10 mouse cellular contexts compared by ENCODE assay signal in the genomic region with DNA sequence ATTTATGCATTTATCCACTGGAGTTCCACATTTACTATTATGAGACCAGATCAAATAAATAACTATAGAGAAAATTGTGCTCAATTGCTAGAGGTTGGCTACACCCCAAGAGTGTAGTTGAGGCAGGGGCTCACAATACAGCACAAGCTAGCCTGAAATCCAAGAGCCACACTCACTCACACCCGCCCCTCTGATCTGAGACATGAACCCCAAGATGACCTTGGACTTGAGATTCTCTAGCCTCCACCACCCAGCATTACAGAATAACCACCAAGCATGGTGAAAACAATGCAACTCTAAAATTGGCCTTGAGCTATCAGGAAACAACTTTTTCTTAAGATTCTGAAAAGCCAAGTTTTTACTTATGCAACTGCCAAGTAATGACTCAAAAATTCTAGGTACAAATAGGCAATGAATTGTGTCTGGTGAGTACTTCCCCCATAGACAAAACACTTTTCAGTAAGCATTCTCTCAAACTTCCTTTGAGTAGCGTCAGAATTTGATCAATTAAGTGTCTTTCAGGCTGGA. TPM values are rescaled to one million over a fixed set of nuclear protein-coding genes. Genes with fewer than 3 reads are reported as not detected.
DNase-seq lines count a peak whose midpoint lies in the region; ATAC-seq and TF ChIP-seq lines count a peak whose summit lies in the region.
"Had no signal": no experiment of that assay in that cellular context is flagged by ENCODE, and none has a peak within 500 bp of the region (broad histone marks: within the 10 kb centered on the region; RNA-seq: fewer than 3 reads in every experiment).

No protein-coding gene starts in this region.

- H3K9ac ChIP-seq in heart, embryonic 12.5 days = peak overlapping the region; percentile 97; the same call in 1 of the 2 replicates
- H3K9ac ChIP-seq in hindbrain, embryonic 13.5 days = peak overlapping the region; percentile 93
- peak overlapping the region; percentile 95; the same call in 1 of the 2 replicates for H3K9ac ChIP-seq in midbrain, embryonic 11.5 days (ENCODE audit: low read length)

- H3K27me3 ChIP-seq in heart, embryonic 12.5 days (replicated peaks) = no peaks in the 10 kb centered on the region
- peaks cover 7% of the 10 kb centered on the region for H3K27me3 ChIP-seq in G1E (ENCODE audit: insufficient read depth, low read length)
- peaks cover 3% of the 10 kb centered on the region; the same call in 1 of the 2 replicates for H3K27me3 ChIP-seq in hindbrain, embryonic 13.5 days
- H3K27me3 ChIP-seq in midbrain, embryonic 11.5 days (ENCODE audit: control insufficient read depth, insufficient read depth, low read length) = no peaks in the 10 kb centered on the region

- no peak overlapping the region for H3K27ac ChIP-seq in heart, embryonic 12.5 days (ENCODE audit: poor library complexity, severe bottlenecking)
- H3K27ac ChIP-seq in hindbrain, embryonic 13.5 days = no peak overlapping the region
- H3K27ac ChIP-seq in midbrain, embryonic 11.5 days (ENCODE audit: low read depth, low read length) = no peak overlapping the region

- 42% methylated on average over 2 of the region's 2 CpGs for WGBS in heart, embryonic 12.5 days
- WGBS in hindbrain, embryonic 13.5 days = 57% methylated on average over 2 of the region's 2 CpGs
- WGBS in midbrain, embryonic 11.5 days = 50% methylated on average over 2 of the region's 2 CpGs

- H3K4me3 ChIP-seq in heart, embryonic 12.5 days = peak overlapping the region; percentile 95
- peak overlapping the region; percentile 95 for H3K4me3 ChIP-seq in G1E (ENCODE audit: low read depth, low read length)
- peak overlapping the region; percentile 81 for H3K4me3 ChIP-seq in hindbrain, embryonic 13.5 days
- H3K4me3 ChIP-seq in midbrain, embryonic 11.5 days (ENCODE audit: low read depth, low read length) = peak overlapping the region; percentile 94

- H3K4me1 ChIP-seq in heart, embryonic 12.5 days (replicated peaks) = peaks cover 30% of the 10 kb centered on the region
- peaks cover 58% of the 10 kb centered on the region for H3K4me1 ChIP-seq in G1E (ENCODE audit: insufficient read depth, low read depth, low read length)
- peaks cover 59% of the 10 kb centered on the region for H3K4me1 ChIP-seq in hindbrain, embryonic 13.5 days (replicated peaks)
- H3K4me1 ChIP-seq in midbrain, embryonic 11.5 days (ENCODE audit: control insufficient read depth, insufficient read depth, low read length) = peaks cover 39% of the 10 kb centered on the region

- no peak for ATAC-seq in heart, embryonic 12.5 days (ENCODE audit: insufficient number of reproducible peaks, low FRiP score)
- no peak for ATAC-seq in G1E (ENCODE audit: extremely low read depth, insufficient number of reproducible peaks, low FRiP score, poor library complexity, severe bottlenecking)
- no peak for ATAC-seq in hindbrain, embryonic 13.5 days (ENCODE audit: low FRiP score)
- no peak for ATAC-seq in midbrain, embryonic 11.5 days (ENCODE audit: low FRiP score)

- no peaks in the 10 kb centered on the region for H3K9me3 ChIP-seq in heart, embryonic 12.5 days (replicated peaks)
- H3K9me3 ChIP-seq in G1E (replicated peaks) = no peaks in the 10 kb centered on the region
- H3K9me3 ChIP-seq in hindbrain, embryonic 13.5 days = no peaks in the 10 kb centered on the region
- H3K9me3 ChIP-seq in midbrain, embryonic 11.5 days (ENCODE audit: control insufficient read depth, low read length) = no peaks in the 10 kb centered on the region

- H3K4me2 ChIP-seq in heart, embryonic 12.5 days = peak overlapping the region; percentile 67
- peak overlapping the region; percentile 82 for H3K4me2 ChIP-seq in hindbrain, embryonic 13.5 days
- peak overlapping the region; percentile 77 for H3K4me2 ChIP-seq in midbrain, embryonic 11.5 days

- no peak for DNase-seq in heart, postnatal 36 days
- DNase-seq in G1E (ENCODE audit: low spot score) = no peak
- DNase-seq in midbrain, embryonic 11.5 days (ENCODE audit: low spot score, missing footprints) = no peak
- DNase-seq in right cerebral cortex, postnatal 14 days = no peak
- DNase-seq in left cerebral cortex, postnatal 10 days (ENCODE audit: extremely low spot score in 1 of 2, low spot score in 2 of 2) = no peak
- no peak for DNase-seq in spleen, postnatal 36 days (ENCODE audit: low spot score in 2 of 2)
- DNase-seq: cerebellum, adult 9-10 months; lung, adult 18-20 months had no signal

- peaks cover 30% of the 10 kb centered on the region for H3K36me3 ChIP-seq in heart, embryonic 12.5 days
- peaks cover 41% of the 10 kb centered on the region for H3K36me3 ChIP-seq in G1E (replicated peaks)
- H3K36me3 ChIP-seq in hindbrain, embryonic 13.5 days = peaks cover 32% of the 10 kb centered on the region
- peaks cover 13% of the 10 kb centered on the region for H3K36me3 ChIP-seq in midbrain, embryonic 11.5 days (ENCODE audit: control insufficient read depth, insufficient read depth, low read length)

- intact Hi-C loops in heart, postnatal 36 days (cut with DNase I) = no loop called here
- intact Hi-C loops in left cerebral cortex, postnatal 10 days (cut with DNase I) = no loop called here

- no peak for TF ChIP-seq CTCF in G1E (IDR thresholded peaks at IDR 0.05; ENCODE audit: low read depth, low read length)

RNA-seq across cellular contexts. Expression of gene Rpl23a, which starts 1.5 kb away (rescaled TPM):
- polyA plus RNA-seq in heart, embryonic 12.5 days (2016; fragmentation: Nextera tagmentation; extraction: Ambion mirVana) = 847 and 859 TPM in 2 replicates
- 100 to 1,000 TPM; 805 to 853 TPM for total RNA-seq in heart, postnatal 36 days (2021)
- 1,467 and 1,695 TPM in 2 replicates for total RNA-seq in G1E (2014; fragmentation: Nextera tagmentation)
- 2,502 and 2,557 TPM in 2 replicates for total RNA-seq in G1E (2017)
- polyA plus RNA-seq in G1E (2012) = 844 and 2,130 TPM in 2 replicates
- polyA plus RNA-seq in hindbrain, embryonic 13.5 days (2015; fragmentation: Nextera tagmentation; extraction: Ambion mirVana) = 913 and 965 TPM in 2 replicates
- polyA plus RNA-seq in midbrain, embryonic 11.5 days (2014; fragmentation: Nextera tagmentation; extraction: Ambion mirVana) = 1,223 and 1,245 TPM in 2 replicates
- total RNA-seq in left cerebral cortex, postnatal 10 days (2021) = 100 to 1,000 TPM; 802 to 805 TPM

RNA-seq across cellular contexts. Expression of gene Tlcd1, which starts 5.4 kb away (rescaled TPM):
- polyA plus RNA-seq in heart, embryonic 12.5 days (2016; fragmentation: Nextera tagmentation; extraction: Ambion mirVana) = 11.7 and 14.2 TPM in 2 replicates
- total RNA-seq in heart, postnatal 36 days (2021) = 1 to 10 TPM; 6.1 to 7.5 TPM
- total RNA-seq in G1E (2014; fragmentation: Nextera tagmentation) (14.7 and 15.5 TPM in 2 replicates), G1E (2017) (6.7 TPM in 2 replicates)
- 47.8 and 59.3 TPM in 2 replicates for polyA plus RNA-seq in G1E (2012)
- polyA plus RNA-seq in hindbrain, embryonic 13.5 days (2015; fragmentation: Nextera tagmentation; extraction: Ambion mirVana) = 7.0 and 8.3 TPM in 2 replicates
- polyA plus RNA-seq in midbrain, embryonic 11.5 days (2014; fragmentation: Nextera tagmentation; extraction: Ambion mirVana) = 7.9 and 8.5 TPM in 2 replicates
- 10 to 100 TPM; 23.8 to 27.9 TPM for total RNA-seq in left cerebral cortex, postnatal 10 days (2021)

RNA-seq across cellular contexts. Expression of gene Nek8, which starts 5.4 kb away (rescaled TPM):
- 12.1 and 16.5 TPM in 2 replicates for polyA plus RNA-seq in heart, embryonic 12.5 days (2016; fragmentation: Nextera tagmentation; extraction: Ambion mirVana)
- total RNA-seq in heart, postnatal 36 days (2021) = 1 to 10 TPM; 2.2 to 3.4 TPM
- total RNA-seq in G1E (2014; fragmentation: Nextera tagmentation) (7.8 and 14.8 TPM in 2 replicates), G1E (2017) (7.8 and 9.9 TPM in 2 replicates)
- polyA plus RNA-seq in G1E (2012) = 7.3 and 8.5 TPM in 2 replicates
- 6.6 and 6.7 TPM in 2 replicates for polyA plus RNA-seq in hindbrain, embryonic 13.5 days (2015; fragmentation: Nextera tagmentation; extraction: Ambion mirVana)
- 6.4 and 7.1 TPM in 2 replicates for polyA plus RNA-seq in midbrain, embryonic 11.5 days (2014; fragmentation: Nextera tagmentation; extraction: Ambion mirVana)
- 1 to 10 TPM; 4.8 to 5.8 TPM for total RNA-seq in left cerebral cortex, postnatal 10 days (2021)

RNA-seq across cellular contexts. Expression of gene Rab34, which starts 6.3 kb away (rescaled TPM):
- polyA plus RNA-seq in heart, embryonic 12.5 days (2016; fragmentation: Nextera tagmentation; extraction: Ambion mirVana) = 53.3 and 54.6 TPM in 2 replicates
- 10 to 100 TPM in 1 of 2 experiments, 1 to 10 TPM in 1; 10.0 to 13.2 TPM for total RNA-seq in heart, postnatal 36 days (2021)
- total RNA-seq in G1E (2014; fragmentation: Nextera tagmentation) (0.60 TPM in 1 of 2 replicates, not detected in the other), G1E (2017) (not detected in 2 replicates)
- polyA plus RNA-seq in G1E (2012) = 0.52 and 0.95 TPM in 2 replicates
- polyA plus RNA-seq in hindbrain, embryonic 13.5 days (2015; fragmentation: Nextera tagmentation; extraction: Ambion mirVana) = 53.2 TPM in 2 replicates
- 54.7 and 55.1 TPM in 2 replicates for polyA plus RNA-seq in midbrain, embryonic 11.5 days (2014; fragmentation: Nextera tagmentation; extraction: Ambion mirVana)
- 10 to 100 TPM; 37.0 to 39.8 TPM for total RNA-seq in left cerebral cortex, postnatal 10 days (2021)

RNA-seq across cellular contexts. Expression of gene Proca1, which starts 11.3 kb away (rescaled TPM):
- 3.1 and 3.2 TPM in 2 replicates for polyA plus RNA-seq in heart, embryonic 12.5 days (2016; fragmentation: Nextera tagmentation; extraction: Ambion mirVana)
- under 1 TPM; 0.50 to 0.70 TPM for total RNA-seq in heart, postnatal 36 days (2021)
- total RNA-seq in G1E (2014; fragmentation: Nextera tagmentation) = not detected in 2 replicates
- total RNA-seq in G1E (2017) = 0.22 TPM in 1 of 2 replicates, not detected in the other
- polyA plus RNA-seq in G1E (2012) = not detected in 2 replicates
- 2.5 and 3.3 TPM in 2 replicates for polyA plus RNA-seq in hindbrain, embryonic 13.5 days (2015; fragmentation: Nextera tagmentation; extraction: Ambion mirVana)
- polyA plus RNA-seq in midbrain, embryonic 11.5 days (2014; fragmentation: Nextera tagmentation; extraction: Ambion mirVana) = 0.99 and 1.0 TPM in 2 replicates
- total RNA-seq in left cerebral cortex, postnatal 10 days (2021) = 1 to 10 TPM; 3.6 to 4.7 TPM
